Mouse (Mus musculus) embryonic facial prominence, embryonic 11.5 days (tissue): ENCODE results near the gene Arpp21. TPM values are rescaled to one million over a fixed set of nuclear protein-coding genes. Genes with fewer than 3 reads are reported as not detected.

Source experiments
- ATAC-seq: fragments of 200-750 bp; cut with Nextera tagmentation; replicated peaks from 2 replicates; pipeline ENCODE4 v1.8.0; 2017; ENCODE audit warnings: low read depth; ENCODE audit not compliant: insufficient number of reproducible peaks, low FRiP score, low TSS enrichment
- DNase-seq: peaks from one replicate; pipeline ENCODE4 v3.0.0-alpha.2; 2015; ENCODE audit warnings: low spot score
- H3K27ac ChIP-seq: fragments of 300-500 bp; sonication (generic); replicated peaks from 2 replicates; pipeline ENCODE4 v1.5.1; 2014; ENCODE audit warnings: mild to moderate bottlenecking, low read depth, low read length, control low read depth
- H3K27me3 ChIP-seq: fragments of 300-500 bp; sonication (generic); 2 replicates; pipeline ENCODE4 v1.6.1; 2014; ENCODE audit warnings: mild to moderate bottlenecking, low read length, moderate library complexity, mixed read lengths; ENCODE audit not compliant: control insufficient read depth, insufficient read depth
- H3K36me3 ChIP-seq: fragments of 300-500 bp; sonication (generic); replicated peaks from 2 replicates; pipeline ENCODE4 v1.6.1; 2014; ENCODE audit warnings: low read depth, mild to moderate bottlenecking, low read length, moderate library complexity, mixed read lengths; ENCODE audit not compliant: control insufficient read depth, insufficient read depth
- H3K4me1 ChIP-seq: fragments of 300-500 bp; sonication (generic); 2 replicates; pipeline ENCODE4 v1.6.1; 2014; ENCODE audit warnings: low read length, mixed read lengths; ENCODE audit not compliant: control insufficient read depth, insufficient read depth
- H3K4me2 ChIP-seq: fragments of 300-500 bp; sonication (generic); 2 replicates; pipeline ENCODE4 v1.6.1; 2014; ENCODE audit warnings: low read depth, mild to moderate bottlenecking, control low read depth, low read length, moderate library complexity
- H3K4me3 ChIP-seq: fragments of 300-500 bp; sonication (generic); 2 replicates; pipeline ENCODE4 v1.5.1; 2014; ENCODE audit warnings: low read depth, low read length, control low read depth
- H3K9ac ChIP-seq: fragments of 300-500 bp; sonication (generic); replicated peaks from 2 replicates; pipeline ENCODE4 v1.6.1; 2014; ENCODE audit warnings: mild to moderate bottlenecking, control low read depth, low read length
- H3K9me3 ChIP-seq: fragments of 300-500 bp; sonication (generic); replicated peaks from 2 replicates; pipeline ENCODE4 v1.6.1; 2016; ENCODE audit warnings: mild to moderate bottlenecking, low read length, inconsistent platforms, mixed read lengths; ENCODE audit not compliant: control insufficient read depth
- WGBS: fragments of 180-500 bp; shearing (Covaris S2); extraction: QIAGEN DNeasy Blood & Tissue Kit; methylation state at CpG from one replicate; pipeline ENCODE4 v1.1.7; 2014; 5-methylcytosine and 5-hydroxymethylcytosine counted together
- polyA plus RNA-seq: library from polyadenylated mRNA; unstranded; fragments of >200 nt; fragmentation: Nextera tagmentation; extraction: Ambion mirVana; gene quantifications from 2 replicates; pipeline ENCODE4 v1.2.1, GENCODE M21; 2014

Arpp21 gene
- polyA plus RNA-seq, 1 experiment from 2014 or later: 3.1 TPM

DNA sequence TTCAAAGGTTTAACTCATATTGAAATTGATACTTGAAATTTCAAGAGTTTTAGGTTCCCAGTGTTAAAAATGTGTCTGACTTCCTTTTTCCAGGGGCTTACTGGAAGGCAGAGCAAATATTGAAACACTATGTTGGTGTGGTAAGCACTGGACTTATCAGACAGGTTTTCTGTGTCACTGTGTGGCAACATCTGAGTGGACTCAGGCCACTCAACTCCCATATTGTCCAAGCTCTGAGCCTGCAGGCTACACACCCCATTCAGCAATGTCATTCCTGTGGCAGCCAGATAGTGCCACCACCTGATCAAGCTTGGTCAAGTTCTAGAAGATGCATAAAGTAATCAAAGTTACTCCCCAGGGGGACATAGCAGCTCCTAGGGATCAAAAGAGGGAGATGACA is 97.9 kb downstream of the Arpp21 start:
- Histone ChIP-seq H3K4me1 (no peaks in the 10 kb centered on the region), H3K4me2 (no peak overlapping the region), H3K27me3 (no peaks in the 10 kb centered on the region), H3K9me3 (no peaks in the 10 kb centered on the region), H3K4me3 (no peak overlapping the region), H3K36me3 (no peaks in the 10 kb centered on the region), H3K27ac (no peak overlapping the region), H3K9ac (no peak overlapping the region)
- no peak for DNase-seq
- no peak for ATAC-seq

DNA sequence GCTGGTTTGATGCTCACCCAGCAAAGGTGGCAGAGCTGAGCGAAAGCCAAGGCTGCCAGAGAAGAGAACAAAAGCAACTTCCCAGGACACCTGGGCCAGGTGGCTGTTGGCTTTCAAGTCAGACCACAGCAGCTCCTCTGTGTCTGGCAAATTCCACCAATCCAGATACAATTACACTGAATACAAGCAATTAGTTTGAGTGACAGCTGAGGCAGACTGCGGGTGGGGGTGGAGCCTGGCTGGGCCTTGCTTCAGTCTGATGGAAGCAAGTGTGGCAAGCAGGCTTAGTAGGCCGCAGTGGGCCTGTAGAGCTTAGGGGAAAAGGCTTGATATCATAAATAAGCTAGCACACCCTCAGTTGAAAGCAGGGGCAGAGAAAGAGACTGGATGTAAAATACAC is 104.9 kb downstream of the Arpp21 start:
- H3K9ac ChIP-seq: no peak overlapping the region
- H3K27me3 ChIP-seq: no peaks in the 10 kb centered on the region
- no peaks in the 10 kb centered on the region for H3K36me3 ChIP-seq
- no peaks in the 10 kb centered on the region for H3K9me3 ChIP-seq
- H3K4me2 ChIP-seq: no peak overlapping the region
- no peak overlapping the region for H3K4me3 ChIP-seq
- peak; percentile 79 for DNase-seq
- 26% methylated on average over 3 of the region's 3 CpGs for WGBS
- no peak overlapping the region for H3K27ac ChIP-seq
- no peaks in the 10 kb centered on the region for H3K4me1 ChIP-seq
- ATAC-seq: peak; percentile 71

DNA sequence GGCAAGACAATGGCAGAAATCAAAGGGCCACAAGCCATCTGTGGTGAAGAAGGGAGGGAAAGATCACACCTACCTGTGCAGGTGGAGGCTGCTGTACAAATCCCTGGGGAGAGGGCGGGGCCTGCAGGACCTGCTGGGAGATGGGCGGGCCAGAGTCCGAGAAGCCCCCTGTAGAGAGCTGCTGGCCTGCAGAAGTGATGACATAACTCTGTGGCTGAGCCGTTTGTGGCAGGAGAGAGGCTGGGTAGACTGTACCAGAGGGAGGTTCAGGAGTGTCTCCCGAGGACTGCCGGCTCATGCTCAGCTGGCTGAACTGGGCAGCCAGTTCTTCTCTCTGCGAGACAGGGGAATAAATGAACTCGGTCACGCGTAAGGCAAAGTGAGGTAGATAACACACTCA is 111.1 kb downstream of the Arpp21 start:
- Histone ChIP-seq H3K9ac (no peak overlapping the region), H3K27ac (no peak overlapping the region), H3K27me3 (no peaks in the 10 kb centered on the region), H3K4me1 (no peaks in the 10 kb centered on the region), H3K36me3 (no peaks in the 10 kb centered on the region), H3K4me3 (no peak overlapping the region), H3K4me2 (no peak overlapping the region), H3K9me3 (no peaks in the 10 kb centered on the region)
- DNase-seq (no peak), ATAC-seq (no peak)
- 41% methylated on average over 10 of the region's 10 CpGs for WGBS

DNA sequence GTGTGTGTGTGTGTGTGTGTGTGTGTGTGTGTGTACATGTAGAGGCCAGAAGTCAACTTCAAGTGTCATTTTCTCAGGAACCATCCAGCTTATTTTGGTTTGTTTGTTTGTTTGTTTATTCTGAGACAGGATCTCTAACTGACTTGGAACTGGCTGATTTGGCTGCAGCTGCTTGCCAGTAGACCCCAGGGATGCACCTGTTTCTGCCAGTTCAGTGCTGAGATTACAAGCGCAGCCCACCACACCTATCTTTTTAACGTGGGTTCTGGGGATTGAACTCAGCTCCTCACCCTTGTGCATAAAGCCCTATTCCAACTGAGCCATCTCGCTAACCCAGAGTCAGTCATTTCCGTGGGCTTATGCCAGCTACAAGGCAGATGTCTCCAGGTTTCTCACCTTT is 111.6 kb downstream of the Arpp21 start:
- DNase-seq (no peak), ATAC-seq (no peak)
- no peak overlapping the region for H3K9ac ChIP-seq
- H3K36me3 ChIP-seq: no peaks in the 10 kb centered on the region
- H3K4me1 ChIP-seq: no peaks in the 10 kb centered on the region
- no peak overlapping the region for H3K4me3 ChIP-seq
- no peaks in the 10 kb centered on the region for H3K9me3 ChIP-seq
- 68% methylated on average over 4 of the region's 4 CpGs for WGBS
- no peak overlapping the region for H3K27ac ChIP-seq
- H3K4me2 ChIP-seq: no peak overlapping the region
- no peaks in the 10 kb centered on the region for H3K27me3 ChIP-seq

DNA sequence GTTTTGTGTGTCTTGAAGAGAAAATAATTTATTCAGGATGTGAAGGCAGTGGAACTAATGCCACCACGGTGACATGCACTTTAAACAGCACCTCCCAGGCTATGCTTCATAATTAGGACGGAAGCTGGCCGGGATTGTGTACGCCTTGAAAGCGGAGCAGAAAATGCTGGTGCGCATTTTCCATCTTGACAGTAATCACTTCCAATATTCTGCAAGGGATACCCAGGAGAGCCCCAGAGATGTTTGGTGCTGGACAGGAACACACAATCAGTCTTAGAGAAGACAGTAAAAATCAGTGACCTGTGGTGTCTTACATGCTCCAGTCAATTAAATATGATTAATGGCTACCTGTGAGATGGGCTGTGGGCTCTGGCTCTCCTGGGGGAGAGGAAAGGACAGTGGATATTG is 112.3 kb downstream of the Arpp21 start:
- Histone ChIP-seq H3K4me3 (no peak overlapping the region), H3K27me3 (no peaks in the 10 kb centered on the region), H3K36me3 (no peaks in the 10 kb centered on the region), H3K4me2 (no peak overlapping the region), H3K4me1 (no peaks in the 10 kb centered on the region), H3K9ac (no peak overlapping the region), H3K27ac (no peak overlapping the region), H3K9me3 (no peaks in the 10 kb centered on the region)
- DNase-seq (no peak), ATAC-seq (no peak)
- 62% methylated on average over 6 of the region's 6 CpGs for WGBS

DNA sequence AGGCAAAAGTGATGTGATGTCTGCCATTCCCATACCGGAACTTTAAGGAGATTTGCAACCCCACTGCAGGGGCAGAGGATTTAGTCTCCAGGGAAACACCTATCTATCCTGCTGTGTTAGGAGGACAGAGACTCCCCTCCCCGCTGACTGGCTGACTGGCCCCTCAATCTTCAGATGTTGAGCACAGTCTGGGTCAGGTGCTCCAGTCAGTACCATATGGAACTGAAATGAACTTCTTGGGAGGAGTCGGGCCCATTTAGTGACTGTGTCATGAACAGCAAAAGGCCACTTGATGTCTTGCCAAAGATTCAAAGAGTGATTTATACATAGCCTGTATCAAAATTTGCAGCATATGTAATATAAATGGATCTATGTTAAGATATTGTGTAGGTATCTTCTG is 116.2 kb downstream of the Arpp21 start:
- H3K4me2 ChIP-seq: no peak overlapping the region
- 33% methylated on average over 3 of the region's 3 CpGs for WGBS

DNA sequence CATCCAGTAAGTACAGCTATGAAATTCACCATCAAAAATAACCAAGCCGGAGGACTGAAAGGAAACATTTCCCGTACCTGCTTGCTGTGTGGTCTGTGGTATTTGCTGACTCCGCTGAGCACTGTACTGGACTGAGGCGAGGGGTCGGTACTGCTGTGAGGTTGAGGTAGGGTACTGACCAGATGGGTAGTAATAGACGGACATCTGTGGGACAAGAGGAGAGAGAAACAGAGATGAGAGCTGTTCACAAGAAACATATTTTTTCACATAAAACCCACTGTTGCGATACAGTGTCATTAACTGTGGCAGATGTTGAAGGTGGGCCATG is 116.7 kb downstream of the Arpp21 start:
- ATAC-seq: no peak

More for the DNA sequence above, 116.2 kb downstream of the Arpp21 start:
- no peaks in the 10 kb centered on the region for H3K36me3 ChIP-seq
- no peak overlapping the region for H3K27ac ChIP-seq
- H3K4me1 ChIP-seq: no peaks in the 10 kb centered on the region
- H3K4me3 ChIP-seq: no peak overlapping the region
- no peaks in the 10 kb centered on the region for H3K27me3 ChIP-seq
- DNase-seq (no peak), ATAC-seq (no peak)
- H3K9me3 ChIP-seq: no peaks in the 10 kb centered on the region
- H3K9ac ChIP-seq: no peak overlapping the region

DNA sequence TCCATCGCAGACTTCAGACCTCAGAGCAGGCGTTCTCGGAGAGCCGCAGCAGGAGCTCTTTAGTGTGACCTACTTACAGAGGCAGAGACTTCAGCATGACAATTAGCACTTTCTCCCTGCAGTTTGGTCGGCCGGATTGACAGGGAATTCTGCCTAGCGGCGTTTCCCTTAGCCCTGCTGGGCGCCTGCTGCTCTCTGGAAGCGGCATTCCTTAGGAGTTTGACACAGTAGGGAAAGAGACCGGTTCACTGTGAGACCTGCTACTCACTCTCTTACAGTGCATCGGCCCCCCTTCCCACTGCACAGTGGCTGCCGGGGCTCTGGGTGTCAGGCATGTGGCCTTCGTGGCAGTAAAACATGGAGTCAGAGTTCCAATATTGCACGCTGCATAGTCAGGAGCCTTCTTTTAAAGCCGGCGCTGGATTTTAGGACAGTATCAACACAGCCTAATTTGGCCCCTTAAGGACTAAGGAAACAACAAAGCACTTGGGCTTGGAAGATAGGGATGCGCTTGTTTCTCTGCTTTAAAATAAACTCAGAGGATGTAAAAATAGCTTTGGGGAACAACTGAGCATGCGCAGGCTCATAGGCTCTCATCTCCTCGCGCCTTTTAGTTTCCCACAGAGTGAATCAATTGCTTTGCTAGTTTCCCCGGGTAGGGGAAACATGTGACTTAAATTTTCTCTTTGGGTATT is 117.2 kb downstream of the Arpp21 start:
- Histone ChIP-seq H3K4me3 (peak overlapping the region; percentile 23), H3K36me3 (no peaks in the 10 kb centered on the region), H3K27ac (no peak overlapping the region), H3K27me3 (no peaks in the 10 kb centered on the region), H3K4me1 (no peaks in the 10 kb centered on the region), H3K4me2 (peak overlapping the region; percentile 65), H3K9me3 (no peaks in the 10 kb centered on the region), H3K9ac (peak overlapping the region; percentile 45)
- WGBS: under 1% methylated on average over 22 of the region's 22 CpGs
- DNase-seq (peak; percentile 57), ATAC-seq (peak; percentile 86)

More for the DNA sequence above, 116.7 kb downstream of the Arpp21 start:
- Histone ChIP-seq H3K36me3 (no peaks in the 10 kb centered on the region), H3K27me3 (no peaks in the 10 kb centered on the region), H3K4me2 (peak overlapping the region; percentile 65; the same call in 1 of the 2 replicates), H3K9ac (no peak overlapping the region), H3K4me1 (no peaks in the 10 kb centered on the region), H3K9me3 (no peaks in the 10 kb centered on the region), H3K27ac (no peak overlapping the region), H3K4me3 (no peak overlapping the region)
- 16% methylated on average over 7 of the region's 7 CpGs for WGBS
- DNase-seq: no peak
